Mouse (Mus musculus) CH12.LX (cell line): ENCODE data around the gene Lrrc9.

Experiments used
- CTCF ChIP-seq, 2 experiments: IDR thresholded peaks in 1 of 2; conservative IDR thresholded peaks in 1 of 2; 2 replicates each; pipeline ENCODE4 v1.5.1; 2011 to 2012; ENCODE audit warnings: low read depth in 2 of 2, low read length in 2 of 2, improper control_type of control experiment in 1 of 2, inconsistent platforms in 1 of 2, mild to moderate bottlenecking in 1 of 2, moderate library complexity in 1 of 2
- EP300 ChIP-seq: IDR thresholded peaks from 2 replicates; pipeline ENCODE4 v1.6.1; 2011; ENCODE audit warnings: low read length, improper control_type of control experiment
- HCFC1 ChIP-seq: IDR thresholded peaks from 2 replicates; pipeline ENCODE4 v1.6.1; 2012; ENCODE audit warnings: low read depth, mild to moderate bottlenecking, inconsistent platforms, low read length, improper control_type of control experiment
- KAT2A ChIP-seq: IDR thresholded peaks from 2 replicates; pipeline ENCODE4 v1.6.1; 2012; ENCODE audit warnings: low read length, improper control_type of control experiment, inconsistent platforms; ENCODE audit not compliant: insufficient replicate concordance
- PAX5 ChIP-seq: IDR thresholded peaks from 2 replicates; pipeline ENCODE4 v1.6.1; 2012; ENCODE audit warnings: low read length, inconsistent platforms, mixed read lengths
- POLR2A ChIP-seq: IDR thresholded peaks from 2 replicates; pipeline ENCODE4 v1.6.1; 2011; ENCODE audit warnings: low read depth, mild to moderate bottlenecking, improper control_type of control experiment, low read length
- UBTF ChIP-seq: IDR thresholded peaks from 2 replicates; pipeline ENCODE4 v1.6.1; 2012; ENCODE audit warnings: low read depth, mild to moderate bottlenecking, inconsistent platforms, low read length, improper control_type of control experiment, moderate library complexity
- ZC3H11A ChIP-seq: IDR thresholded peaks from 2 replicates; pipeline ENCODE4 v1.6.1; 2012; ENCODE audit warnings: low read depth, mild to moderate bottlenecking, inconsistent platforms, low read length, improper control_type of control experiment

- TF ChIP-seq CTCF (conservative IDR thresholded peaks at IDR 0.05 in 1 of 2, IDR thresholded peaks at IDR 0.05 in 1 of 2; ENCODE audit: low read depth in 2 of 2, low read length in 2 of 2) (no peak), POLR2A (no peak), UBTF (no peak), KAT2A (no peak), PAX5 (no peak), HCFC1 (no peak), ZC3H11A (no peak), EP300 (no peak)
Observed at GRCm38 (mm10) chr12:72407146-72407545, 34.5 kb upstream of the Lrrc9 start.
